Mouse (Mus musculus): Measurements from ENCODE around the gene Shbg.
"Not testable (repeated sequence)": the region's sequence is repeated elsewhere in the genome, so short reads cannot be mapped to it uniquely, and the experiment has no call there.

The Shbg gene

GRCm38 (mm10) chr11:69629802-69630201 is 12.1 kb upstream of the Shbg start:
- no peak for DNase-seq (ENCODE audit: low spot score)

GRCm38 (mm10) chr11:69628286-69628685 is 10.6 kb upstream of the Shbg start:
- DNase-seq (ENCODE audit: low spot score): peak; percentile 78

GRCm38 (mm10) chr11:69624339-69624738 is 6.6 kb upstream of the Shbg start:
- DNase-seq (ENCODE audit: low spot score): not testable (repeated sequence)

- no peak for DNase-seq (ENCODE audit: low spot score)
Measured at GRCm38 (mm10) chr11:69623006-69623405, 5.3 kb upstream of the Shbg start.

GRCm38 (mm10) chr11:69622406-69622805 is 4.7 kb upstream of the Shbg start:
- DNase-seq (ENCODE audit: low spot score): no peak

GRCm38 (mm10) chr11:69621571-69622268 is 4.0 kb upstream of the Shbg start, which contains the start of gene Sat2:
TSS of gene Sat2 (plus strand) at chr11:69622024.
- DNase-seq (ENCODE audit: low spot score): peak; percentile 43

GRCm38 (mm10) chr11:69620394-69621081 is 2.8 kb upstream of the Shbg start:
- DNase-seq (ENCODE audit: low spot score): no peak

- no peak for DNase-seq (ENCODE audit: low spot score)
Measured at GRCm38 (mm10) chr11:69616781-69617180, 924 bp downstream of the Shbg start.

GRCm38 (mm10) chr11:69614257-69614588 is 3.5 kb downstream of the Shbg start:
- not testable (repeated sequence) for DNase-seq (ENCODE audit: low spot score)

GRCm38 (mm10) chr11:69613553-69614256 is 4.0 kb downstream of the Shbg start:
- peak; percentile 89 for DNase-seq (ENCODE audit: low spot score)

GRCm38 (mm10) chr11:69610899-69611298 is 6.8 kb downstream of the Shbg start:
- no peak for DNase-seq (ENCODE audit: low spot score)

- no peak for DNase-seq (ENCODE audit: low spot score)
Measured at GRCm38 (mm10) chr11:69609416-69609815, 8.3 kb downstream of the Shbg start.

GRCm38 (mm10) chr11:69608525-69608924 is 9.2 kb downstream of the Shbg start:
- DNase-seq (ENCODE audit: low spot score): no peak

GRCm38 (mm10) chr11:69606832-69607231 is 10.9 kb downstream of the Shbg start:
- DNase-seq (ENCODE audit: low spot score): no peak

GRCm38 (mm10) chr11:69606491-69606795 is 11.3 kb downstream of the Shbg start:
- no peak for DNase-seq (ENCODE audit: low spot score)

GRCm38 (mm10) chr11:69605726-69606490 is 11.8 kb downstream of the Shbg start, which contains the start of gene Atp1b2:
TSS of gene Atp1b2 (minus strand) at chr11:69605942.
- DNase-seq (ENCODE audit: low spot score): peak; percentile 58

- DNase-seq (ENCODE audit: low spot score): no peak
Measured at GRCm38 (mm10) chr11:69604795-69605664, 12.7 kb downstream of the Shbg start.

- no peak for DNase-seq (ENCODE audit: low spot score)
Measured at GRCm38 (mm10) chr11:69604347-69604746, 13.4 kb downstream of the Shbg start.

GRCm38 (mm10) chr11:69603516-69603915 is 14.2 kb downstream of the Shbg start:
- DNase-seq (ENCODE audit: low spot score): no peak

- DNase-seq (ENCODE audit: low spot score): no peak
Measured at GRCm38 (mm10) chr11:69601768-69602167, 15.9 kb downstream of the Shbg start.

GRCm38 (mm10) chr11:69600098-69600497 is 17.6 kb downstream of the Shbg start:
- peak; percentile 52 for DNase-seq (ENCODE audit: low spot score)
